Mouse (Mus musculus) liver, adult 2 months (tissue): ENCODE data around the gene Plrg1. TPM values are rescaled to one million over a fixed set of nuclear protein-coding genes. Genes with fewer than 3 reads are reported as not detected.

ENCODE experiments used
- DNase-seq: peaks from one replicate; pipeline ENCODE4 v3.0.0-alpha.2; 2011; ENCODE audit warnings: low read depth, low spot score; ENCODE audit errors: extremely low read depth
- H3K27ac ChIP-seq: fragments of 200-500 bp; replicated peaks from 2 replicates; pipeline ENCODE4 v1.5.1; 2012; ENCODE audit warnings: low read depth, mild to moderate bottlenecking, control low read depth, inconsistent platforms, low read length; ENCODE audit not compliant: insufficient read depth
- H3K27me3 ChIP-seq: fragments of 200-500 bp; 2 replicates; pipeline ENCODE4 v1.6.1; 2012; ENCODE audit warnings: mild to moderate bottlenecking, moderate library complexity, low read length, inconsistent platforms; ENCODE audit not compliant: control insufficient read depth, insufficient read depth
- H3K36me3 ChIP-seq: fragments of 200-500 bp; 2 replicates; pipeline ENCODE4 v1.6.1; 2012; ENCODE audit warnings: low read length, inconsistent platforms; ENCODE audit not compliant: control insufficient read depth, insufficient read depth
- H3K4me1 ChIP-seq: fragments of 200-500 bp; 2 replicates; pipeline ENCODE4 v1.6.1; 2011; ENCODE audit warnings: low read length; ENCODE audit not compliant: control insufficient read depth, insufficient read depth
- H3K4me3 ChIP-seq: fragments of 200-500 bp; 2 replicates; pipeline ENCODE4 v1.5.1; 2011; ENCODE audit warnings: low read depth, mild to moderate bottlenecking, control low read depth, low read length, moderate library complexity; ENCODE audit not compliant: insufficient read depth
- H3K79me2 ChIP-seq: fragments of 200-500 bp; 2 replicates; pipeline ENCODE4 v1.6.1; 2012; ENCODE audit warnings: inconsistent platforms, mild to moderate bottlenecking, low read length, moderate library complexity; ENCODE audit not compliant: control insufficient read depth, insufficient read depth
- H3K9ac ChIP-seq: fragments of 200-500 bp; 2 replicates; pipeline ENCODE4 v1.6.1; 2012; ENCODE audit warnings: low read depth, mild to moderate bottlenecking, control low read depth, inconsistent platforms, low read length
- CTCF ChIP-seq: fragments of 200-500 bp; IDR thresholded peaks from 2 replicates; pipeline ENCODE4 v1.5.1; 2011; ENCODE audit warnings: low read depth, low read length, control low read depth
- POLR2A ChIP-seq: fragments of 200-500 bp; IDR thresholded peaks from 2 replicates; pipeline ENCODE4 v1.6.1; 2011; ENCODE audit warnings: low read length, control low read depth; ENCODE audit not compliant: insufficient read depth; ENCODE audit errors: extremely low read depth
- WGBS: fragments of 180-500 bp; shearing (Covaris S2); methylation state at CpG from one replicate; pipeline ENCODE4 v1.1.7; 2018; 5-methylcytosine and 5-hydroxymethylcytosine counted together
- polyA plus RNA-seq: library from polyadenylated mRNA; depleted of rRNA; stranded (reverse); fragments of >200 nt; gene quantifications from 2 replicates; pipeline ENCODE4 v1.2.3, GENCODE M21; 2012
- total RNA-seq: library from RNA; depleted of rRNA; stranded (reverse); fragments of >200 nt; gene quantifications from 2 replicates; pipeline ENCODE4 v1.2.3, GENCODE M21; 2014

The Plrg1 gene
- total and polyA plus RNA-seq, 2 experiments = 21.8 to 34.1 TPM

- TF ChIP-seq CTCF (no peak), POLR2A (peak; percentile 37; the same call in 1 of the 2 replicates)
- Histone ChIP-seq H3K9ac (peak overlapping the region; percentile 21), H3K27ac (peak overlapping the region; percentile 1; the same call in 1 of the 2 replicates), H3K36me3 (peaks cover 54% of the 10 kb centered on the region), H3K4me1 (no peaks in the 10 kb centered on the region; the same call in 1 of the 2 replicates), H3K27me3 (no peaks in the 10 kb centered on the region), H3K4me3 (peak overlapping the region; percentile 82), H3K79me2 (no peaks in the 10 kb centered on the region; the same call in none of the 2 replicates)
- 27% methylated on average over 19 of the region's 19 CpGs for WGBS
- peak; percentile 63 for DNase-seq
These were observed 42.7 kb upstream of the Plrg1 start for GRCm38 (mm10) chr3:83012636-83013035.

- Histone ChIP-seq H3K79me2 (no peaks in the 10 kb centered on the region; the same call in 1 of the 2 replicates), H3K36me3 (peaks cover 48% of the 10 kb centered on the region), H3K4me3 (peak overlapping the region; percentile 60; the same call in 1 of the 2 replicates), H3K9ac (no peak overlapping the region), H3K27me3 (no peaks in the 10 kb centered on the region), H3K4me1 (no peaks in the 10 kb centered on the region; the same call in 1 of the 2 replicates), H3K27ac (no peak overlapping the region; the same call in 1 of the 2 replicates)
- no peak for DNase-seq
- 25% methylated on average over 10 of the region's 10 CpGs for WGBS
- TF ChIP-seq POLR2A = no peak
- TF ChIP-seq CTCF = no peak
These were observed 41.4 kb upstream of the Plrg1 start for GRCm38 (mm10) chr3:83013951-83014350.

GRCm38 (mm10) chr3:83016236-83016635, 39.1 kb upstream of the Plrg1 start:
- peaks cover 9% of the 10 kb centered on the region for H3K4me1 ChIP-seq
- 9% methylated on average over 1 of the region's 1 CpGs for WGBS
- H3K9ac ChIP-seq = no peak overlapping the region
- H3K27ac ChIP-seq = no peak overlapping the region
- TF ChIP-seq POLR2A (no peak), CTCF (no peak)
- no peaks in the 10 kb centered on the region for H3K27me3 ChIP-seq
- no peaks in the 10 kb centered on the region for H3K79me2 ChIP-seq
- peak; percentile 72 for DNase-seq
- peaks cover 30% of the 10 kb centered on the region for H3K36me3 ChIP-seq
- no peak overlapping the region for H3K4me3 ChIP-seq

GRCm38 (mm10) chr3:83020387-83020786, 34.9 kb upstream of the Plrg1 start:
- H3K9ac ChIP-seq = no peak overlapping the region
- H3K27ac ChIP-seq = peak overlapping the region; percentile 84
- peak; percentile 100 for DNase-seq
- no peak overlapping the region for H3K4me3 ChIP-seq
- no peaks in the 10 kb centered on the region for H3K79me2 ChIP-seq
- H3K4me1 ChIP-seq = peaks cover 25% of the 10 kb centered on the region
- H3K36me3 ChIP-seq = no peaks in the 10 kb centered on the region
- 28% methylated on average over 2 of the region's 2 CpGs for whole genome bisulfite sequencing
- no peak for TF ChIP-seq CTCF
- TF ChIP-seq POLR2A = no peak
- no peaks in the 10 kb centered on the region for H3K27me3 ChIP-seq

- H3K4me1 ChIP-seq = peaks cover 26% of the 10 kb centered on the region
- no peak overlapping the region for H3K9ac ChIP-seq
- TF ChIP-seq CTCF (no peak), POLR2A (no peak)
- no peaks in the 10 kb centered on the region for H3K79me2 ChIP-seq
- no peak overlapping the region for H3K4me3 ChIP-seq
- DNase-seq = peak; percentile 84
- peak overlapping the region; percentile 84 for H3K27ac ChIP-seq
- 33% methylated on average over 5 of the region's 5 CpGs for WGBS
- H3K27me3 ChIP-seq = no peaks in the 10 kb centered on the region
- no peaks in the 10 kb centered on the region for H3K36me3 ChIP-seq
These were observed 34.1 kb upstream of the Plrg1 start for GRCm38 (mm10) chr3:83021176-83021575.

DNA sequence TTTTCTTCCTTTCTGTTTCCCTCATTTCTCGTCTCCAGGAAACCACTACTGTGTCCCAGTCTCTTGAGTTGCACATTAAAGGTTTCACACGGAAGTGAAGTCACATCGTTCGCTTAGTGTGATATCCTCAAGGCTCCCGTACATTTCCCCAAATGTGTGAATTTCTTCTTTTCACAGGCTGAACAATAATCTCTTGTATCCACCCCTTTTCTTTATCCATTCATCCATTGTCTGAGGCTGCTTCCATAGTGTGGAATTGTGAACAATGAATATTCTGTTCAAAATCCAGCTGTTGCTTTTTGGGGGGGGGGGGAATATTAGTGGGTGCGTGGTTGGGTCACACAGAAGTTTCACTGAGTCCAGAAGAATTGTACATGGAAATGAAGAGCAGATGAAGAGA, 30.3 kb upstream of the Plrg1 start:
- no peak overlapping the region for H3K9ac ChIP-seq
- H3K4me1 ChIP-seq = peaks cover 29% of the 10 kb centered on the region
- no peak overlapping the region for H3K4me3 ChIP-seq
- H3K27ac ChIP-seq = peak overlapping the region; percentile 73
- WGBS = 72% methylated on average over 6 of the region's 6 CpGs
- H3K36me3 ChIP-seq = peaks cover 26% of the 10 kb centered on the region
- no peaks in the 10 kb centered on the region for H3K27me3 ChIP-seq
- TF ChIP-seq CTCF = no peak
- TF ChIP-seq POLR2A = no peak
- no peak for DNase-seq
- H3K79me2 ChIP-seq = no peaks in the 10 kb centered on the region; the same call in 1 of the 2 replicates
